Mouse (Mus musculus): ENCODE measurements around the gene Lzts2. TPM values are rescaled to one million over a fixed set of nuclear protein-coding genes. Genes with fewer than 3 reads are reported as not detected.

Lzts2 gene
- total RNA-seq, 2 experiments from 2014 or later: 66.4 to 72.4 TPM

- DNase-seq: peak; percentile 78 to 79
- intact Hi-C loops (cut with DNase I): no loop called here
Observed at GRCm38 (mm10) chr19:45046523-45047321, 32.5 kb downstream of the Lzts2 start.

- DNase-seq: peak; percentile 94 to 97
- intact Hi-C loops (cut with DNase I): no loop called here
Observed at GRCm38 (mm10) chr19:45047417-45047934, 33.3 kb downstream of the Lzts2 start, which contains the start of gene Sfxn3. Gene Sfxn3, plus strand, starts transcription at chr19:45047503.

- peak; percentile 51 to 53 for DNase-seq
- intact Hi-C loops (cut with DNase I): no loop called here
Observed at GRCm38 (mm10) chr19:45047935-45048643, 33.9 kb downstream of the Lzts2 start.

GRCm38 (mm10) chr19:45048644-45049365 is 34.6 kb downstream of the Lzts2 start:
- DNase-seq: no peak
- intact Hi-C loops (cut with DNase I): no loop called here

- intact Hi-C loops (cut with DNase I): no loop called here
- DNase-seq: no peak
Observed at GRCm38 (mm10) chr19:45049523-45049922, 35.3 kb downstream of the Lzts2 start.

- DNase-seq: no peak
- intact Hi-C loops (cut with DNase I): no loop called here
Observed at GRCm38 (mm10) chr19:45053451-45053850, 39.2 kb downstream of the Lzts2 start.

- no peak for DNase-seq
- intact Hi-C loops (cut with DNase I): no loop called here
Observed at GRCm38 (mm10) chr19:45054892-45055690, 40.9 kb downstream of the Lzts2 start.

GRCm38 (mm10) chr19:45056364-45056763 is 42.1 kb downstream of the Lzts2 start:
- intact Hi-C loops (cut with DNase I): loop anchor here (1.0 kb wide), 1 partner anchor 25 kb away; no protein-coding TSS in a partner anchor

GRCm38 (mm10) chr19:45056908-45057698 is 42.9 kb downstream of the Lzts2 start:
- peak in 1 of 2 experiments; percentile 12 for DNase-seq
- intact Hi-C loops (cut with DNase I): loop anchor here (1.0 kb wide), 1 partner anchor 24 kb away; no protein-coding TSS in a partner anchor

More at GRCm38 (mm10) chr19:45056364-45056763, 42.1 kb downstream of the Lzts2 start:
- peak in 1 of 2 experiments; percentile 34 for DNase-seq

GRCm38 (mm10) chr19:45057724-45058112 is 43.5 kb downstream of the Lzts2 start:
- peak in 1 of 2 experiments; percentile 29 for DNase-seq
- intact Hi-C loops (cut with DNase I): no loop called here

- intact Hi-C loops (cut with DNase I): no loop called here
- DNase-seq: peak; percentile 90 to 95
Observed at GRCm38 (mm10) chr19:45058113-45058839, 44.1 kb downstream of the Lzts2 start.

- intact Hi-C loops (cut with DNase I): no loop called here
- DNase-seq: no peak
Observed at GRCm38 (mm10) chr19:45058841-45059240, 44.6 kb downstream of the Lzts2 start.

- peak; percentile 42 to 55 for DNase-seq
- intact Hi-C loops (cut with DNase I): no loop called here
Observed at GRCm38 (mm10) chr19:45063565-45064292, 49.5 kb downstream of the Lzts2 start.

- intact Hi-C loops (cut with DNase I): no loop called here
- DNase-seq: no peak
Observed at GRCm38 (mm10) chr19:45065226-45065625, 51.0 kb downstream of the Lzts2 start.

- intact Hi-C loops (cut with DNase I): no loop called here
- no peak for DNase-seq
Observed at GRCm38 (mm10) chr19:45067170-45067569, 53.0 kb downstream of the Lzts2 start.

GRCm38 (mm10) chr19:45067758-45068510 is 53.7 kb downstream of the Lzts2 start:
- intact Hi-C loops (cut with DNase I): no loop called here
- DNase-seq: no peak

All from heart, postnatal 14 days (tissue).